Mouse (Mus musculus) WW6 (cell line): Measurements from ENCODE around the gene Kmt5c.

Experiments used
- DNase-seq: peaks from one replicate; pipeline ENCODE4 v3.0.0-alpha.2; 2013; ENCODE audit warnings: low read depth, low spot score

The Kmt5c gene

GRCm38 (mm10) chr7:4746326-4746980, 6.5 kb downstream of the Kmt5c start:
- DNase-seq, result no peak

- DNase-seq, result no peak
Measured at GRCm38 (mm10) chr7:4747156-4747899, 7.4 kb downstream of the Kmt5c start.

GRCm38 (mm10) chr7:4748321-4748720, 8.4 kb downstream of the Kmt5c start:
- no peak for DNase-seq

- no peak for DNase-seq
Measured at GRCm38 (mm10) chr7:4749169-4749568, 9.3 kb downstream of the Kmt5c start.

GRCm38 (mm10) chr7:4751971-4752820, 12.3 kb downstream of the Kmt5c start:
- peak; percentile 88 for DNase-seq

GRCm38 (mm10) chr7:4752821-4753570, 13.1 kb downstream of the Kmt5c start, which contains the start of gene Cox6b2:
TSS of gene Cox6b2 (minus strand) at chr7:4753094.
- peak; percentile 89 for DNase-seq

GRCm38 (mm10) chr7:4759670-4760069, 19.8 kb downstream of the Kmt5c start:
- DNase-seq, result no peak

- no peak for DNase-seq
Measured at GRCm38 (mm10) chr7:4764946-4765710, 25.2 kb downstream of the Kmt5c start.

- no peak for DNase-seq
Measured at GRCm38 (mm10) chr7:4771202-4771601, 31.3 kb downstream of the Kmt5c start, which contains the start of gene Fam71e2. TSS of gene Fam71e2 (minus strand) at chr7:4771302.

GRCm38 (mm10) chr7:4776131-4776530, 36.2 kb downstream of the Kmt5c start:
- DNase-seq, result no peak

- DNase-seq, result peak; percentile 66
Measured at GRCm38 (mm10) chr7:4776861-4777830, 37.2 kb downstream of the Kmt5c start.

- no peak for DNase-seq
Measured at GRCm38 (mm10) chr7:4777851-4778637, 38.1 kb downstream of the Kmt5c start.

GRCm38 (mm10) chr7:4779921-4780320, 40.0 kb downstream of the Kmt5c start:
- DNase-seq, result no peak

GRCm38 (mm10) chr7:4782130-4782529, 42.2 kb downstream of the Kmt5c start:
- DNase-seq, result no peak

- DNase-seq, result no peak
Measured at GRCm38 (mm10) chr7:4782759-4783158, 42.8 kb downstream of the Kmt5c start, which contains the start of the genes Il11 and Tmem190. TSS of gene Il11 (minus strand) at chr7:4782859. TSS of gene Tmem190 (plus strand) at chr7:4782937.

- no peak for DNase-seq
Measured at GRCm38 (mm10) chr7:4783667-4784268, 43.9 kb downstream of the Kmt5c start.

- DNase-seq, result no peak
Measured at GRCm38 (mm10) chr7:4788499-4789435, 48.9 kb downstream of the Kmt5c start.
